Mouse (Mus musculus) heart, embryonic 15.5 days (tissue): Measurements from ENCODE around the gene Calhm4. TPM values are rescaled to one million over a fixed set of nuclear protein-coding genes. Genes with fewer than 3 reads are reported as not detected.

Source experiments
- polyA plus RNA-seq: library from polyadenylated mRNA; unstranded; fragments of >200 nt; fragmentation: Nextera tagmentation; extraction: Ambion mirVana; gene quantifications from 2 replicates; pipeline ENCODE4 v1.2.1, GENCODE M21; 2015

Gene Calhm4
- polyA plus RNA-seq, 1 experiment from 2014 or later = not detected

Other genes with a start within 250 kb of the Calhm4 start
- gene Sult3a1, start 186.6 kb downstream of the Calhm4 start, polyA plus RNA-seq = not detected in 2 replicates
- gene Rsph4a, start 139.2 kb downstream of the Calhm4 start, polyA plus RNA-seq = 0.04 and 0.05 TPM in 2 replicates
- 11.6 and 12.0 TPM in 2 replicates for gene Zup1, start 93.0 kb downstream of the Calhm4 start, polyA plus RNA-seq
- 79.4 and 100 TPM in 2 replicates for gene Rwdd1, start 24.7 kb downstream of the Calhm4 start, polyA plus RNA-seq
- not detected in 2 replicates for gene Trappc3l, start 6.7 kb downstream of the Calhm4 start, polyA plus RNA-seq
- 1.6 and 1.9 TPM in 2 replicates for gene Calhm5, start 52.2 kb upstream of the Calhm4 start, polyA plus RNA-seq
- gene Calhm6, start 83.7 kb upstream of the Calhm4 start, polyA plus RNA-seq = 0.78 and 0.89 TPM in 2 replicates
- gene Dse, start 163.4 kb upstream of the Calhm4 start, polyA plus RNA-seq = 12.4 and 16.1 TPM in 2 replicates
- 69.4 and 72.5 TPM in 2 replicates for gene Tspyl1, start 237.9 kb upstream of the Calhm4 start, polyA plus RNA-seq